Mouse (Mus musculus) liver, embryonic 16.5 days (tissue): ENCODE measurements around the gene Psenen. TPM values are rescaled to one million over a fixed set of nuclear protein-coding genes. Genes with fewer than 3 reads are reported as not detected.
A peak's percentile ranks its signal among the peaks of the same experiment; 100 is the strongest.

Experiments
- ATAC-seq: fragments of 200-750 bp; cut with Nextera tagmentation; 2 replicates; pipeline ENCODE4 v1.8.0; 2017; ENCODE audit warnings: low read depth, mild to moderate bottlenecking, moderate number of reproducible peaks, moderate library complexity
- H3K27ac ChIP-seq: fragments of 300-500 bp; sonication (generic); 2 replicates; pipeline ENCODE4 v1.5.1; 2014; ENCODE audit warnings: mild to moderate bottlenecking, low read length
- H3K27me3 ChIP-seq: fragments of 300-500 bp; sonication (generic); 2 replicates; pipeline ENCODE4 v1.6.1; 2014; ENCODE audit warnings: low read depth, low read length, mixed read lengths; ENCODE audit not compliant: control insufficient read depth, insufficient read depth
- H3K36me3 ChIP-seq: fragments of 300-500 bp; sonication (generic); 2 replicates; pipeline ENCODE4 v1.6.1; 2014; ENCODE audit warnings: mild to moderate bottlenecking; ENCODE audit not compliant: control insufficient read depth, insufficient read depth
- H3K4me1 ChIP-seq: fragments of 300-500 bp; sonication (generic); 2 replicates; pipeline ENCODE4 v1.6.1; 2014; ENCODE audit warnings: low read depth, low read length, mixed read lengths; ENCODE audit not compliant: control insufficient read depth
- H3K4me2 ChIP-seq: fragments of 300-500 bp; sonication (generic); 2 replicates; pipeline ENCODE4 v1.6.1; 2014; ENCODE audit warnings: low read depth, low read length, mixed read lengths
- H3K4me3 ChIP-seq: fragments of 300-500 bp; sonication (generic); 2 replicates; pipeline ENCODE4 v1.5.1; 2014; ENCODE audit warnings: low read depth, mild to moderate bottlenecking, low read length
- H3K9ac ChIP-seq: fragments of 300-500 bp; sonication (generic); 2 replicates; pipeline ENCODE4 v1.6.1; 2014; ENCODE audit warnings: low read depth, low read length
- H3K9me3 ChIP-seq: fragments of 300-500 bp; sonication (generic); replicated peaks from 2 replicates; pipeline ENCODE4 v1.6.1; 2016; ENCODE audit warnings: low read length; ENCODE audit not compliant: control insufficient read depth
- WGBS: fragments of 180-500 bp; shearing (Covaris S2); extraction: QIAGEN DNeasy Blood & Tissue Kit; methylation state at CpG from one replicate; pipeline ENCODE4 v1.1.7; 2014; ENCODE audit not compliant: insufficient replicate concordance; 5-methylcytosine and 5-hydroxymethylcytosine counted together
- polyA plus RNA-seq: library from polyadenylated mRNA; unstranded; fragments of >200 nt; fragmentation: Nextera tagmentation; extraction: Ambion mirVana; gene quantifications from 2 replicates; pipeline ENCODE4 v1.2.1, GENCODE M21; 2015

Gene Psenen
- polyA plus RNA-seq, 1 experiment from 2014 or later, result 65.0 TPM

- no peaks in the 10 kb centered on the region for H3K9me3 ChIP-seq
- WGBS, result 78% methylated on average over 2 of the region's 2 CpGs
- peak overlapping the region; percentile 76 for H3K4me3 ChIP-seq
- ATAC-seq, result no peak
- H3K27ac ChIP-seq, result peak overlapping the region; percentile 80
- H3K9ac ChIP-seq, result no peak overlapping the region
- H3K4me2 ChIP-seq, result peak overlapping the region; percentile 80; the same call in 1 of the 2 replicates
- H3K36me3 ChIP-seq, result peaks cover 12% of the 10 kb centered on the region
- H3K27me3 ChIP-seq, result no peaks in the 10 kb centered on the region
- H3K4me1 ChIP-seq, result peaks cover 31% of the 10 kb centered on the region
Measured at GRCm38 (mm10) chr7:30560296-30560695, 3.1 kb downstream of the Psenen start.

GRCm38 (mm10) chr7:30559443-30559954 lies 3.9 kb downstream of the Psenen start, which contains the start of gene Lin37:
Gene Lin37, minus strand, starts transcription at chr7:30559838.
- peak within 1 kb of the TSS; percentile 72 for H3K9ac ChIP-seq
- H3K9me3 ChIP-seq, result no peaks in the 10 kb centered on the region
- H3K36me3 ChIP-seq, result peaks cover 17% of the 10 kb centered on the region
- peak; percentile 84 for ATAC-seq
- H3K4me3 ChIP-seq, result peak within 1 kb of the TSS; percentile 76
- H3K4me1 ChIP-seq, result peaks cover 31% of the 10 kb centered on the region
- H3K27ac ChIP-seq, result peak within 1 kb of the TSS; percentile 86
- WGBS, result under 1% methylated on average over 20 of the region's 20 CpGs
- peak within 1 kb of the TSS; percentile 80 for H3K4me2 ChIP-seq
- no peaks in the 10 kb centered on the region for H3K27me3 ChIP-seq

GRCm38 (mm10) chr7:30558656-30559442 lies 4.6 kb downstream of the Psenen start:
- Histone ChIP-seq H3K4me2 (peak overlapping the region; percentile 80), H3K27ac (peak overlapping the region; percentile 86), H3K9ac (peak overlapping the region; percentile 72), H3K36me3 (peaks cover 17% of the 10 kb centered on the region), H3K4me1 (peaks cover 29% of the 10 kb centered on the region), H3K9me3 (no peaks in the 10 kb centered on the region), H3K27me3 (no peaks in the 10 kb centered on the region), H3K4me3 (peak overlapping the region; percentile 76)
- peak; percentile 35 for ATAC-seq
- 8% methylated on average over 12 of the region's 12 CpGs for WGBS

GRCm38 (mm10) chr7:30557901-30558514 lies 5.4 kb downstream of the Psenen start:
- H3K27ac ChIP-seq, result peak overlapping the region; percentile 86

GRCm38 (mm10) chr7:30556894-30557536 lies 6.4 kb downstream of the Psenen start:
- H3K27me3 ChIP-seq, result no peaks in the 10 kb centered on the region
- WGBS, result 90% methylated on average over 18 of the region's 18 CpGs
- H3K9me3 ChIP-seq, result no peaks in the 10 kb centered on the region
- H3K4me3 ChIP-seq, result no peak overlapping the region
- no peak overlapping the region for H3K9ac ChIP-seq
- ATAC-seq, result no peak
- H3K27ac ChIP-seq, result no peak overlapping the region
- H3K4me1 ChIP-seq, result peaks cover 38% of the 10 kb centered on the region
- peaks cover 17% of the 10 kb centered on the region for H3K36me3 ChIP-seq
- H3K4me2 ChIP-seq, result no peak overlapping the region

More at GRCm38 (mm10) chr7:30557901-30558514, 5.4 kb downstream of the Psenen start:
- WGBS, result 80% methylated on average over 13 of the region's 13 CpGs
- no peak for ATAC-seq
- peaks cover 35% of the 10 kb centered on the region for H3K4me1 ChIP-seq
- peak overlapping the region; percentile 72 for H3K9ac ChIP-seq
- H3K4me2 ChIP-seq, result peak overlapping the region; percentile 80
- no peaks in the 10 kb centered on the region for H3K27me3 ChIP-seq
- H3K4me3 ChIP-seq, result peak overlapping the region; percentile 76
- H3K36me3 ChIP-seq, result peaks cover 17% of the 10 kb centered on the region
- no peaks in the 10 kb centered on the region for H3K9me3 ChIP-seq

GRCm38 (mm10) chr7:30553810-30554584 lies 9.4 kb downstream of the Psenen start:
- no peak for ATAC-seq
- WGBS, result 75% methylated on average over 22 of the region's 22 CpGs
- Histone ChIP-seq H3K4me1 (peaks cover 28% of the 10 kb centered on the region), H3K9ac (peak overlapping the region; percentile 88), H3K27ac (peak overlapping the region; percentile 25; the same call in 1 of the 2 replicates), H3K36me3 (peaks cover 17% of the 10 kb centered on the region), H3K4me3 (peak overlapping the region; percentile 83), H3K9me3 (no peaks in the 10 kb centered on the region), H3K4me2 (peak overlapping the region; percentile 96), H3K27me3 (no peaks in the 10 kb centered on the region)

- peak overlapping the region; percentile 96 for H3K4me2 ChIP-seq
- no peaks in the 10 kb centered on the region for H3K27me3 ChIP-seq
- H3K36me3 ChIP-seq, result peaks cover 17% of the 10 kb centered on the region
- H3K4me1 ChIP-seq, result peaks cover 20% of the 10 kb centered on the region
- peak overlapping the region; percentile 96 for H3K27ac ChIP-seq
- no peaks in the 10 kb centered on the region for H3K9me3 ChIP-seq
- ATAC-seq, result no peak
- peak overlapping the region; percentile 88 for H3K9ac ChIP-seq
- H3K4me3 ChIP-seq, result peak overlapping the region; percentile 83
- WGBS, result 4% methylated on average over 23 of the region's 23 CpGs
Measured at GRCm38 (mm10) chr7:30553021-30553589, 10.3 kb downstream of the Psenen start.
